Mouse (Mus musculus) embryo, embryonic 11.5 days (tissue): ENCODE results near the gene Pex16.

Experiments
- DNase-seq: peaks from one replicate; pipeline ENCODE4 v3.0.0-alpha.2; 2012; ENCODE audit warnings: low read depth, low spot score

Gene Pex16

DNA sequence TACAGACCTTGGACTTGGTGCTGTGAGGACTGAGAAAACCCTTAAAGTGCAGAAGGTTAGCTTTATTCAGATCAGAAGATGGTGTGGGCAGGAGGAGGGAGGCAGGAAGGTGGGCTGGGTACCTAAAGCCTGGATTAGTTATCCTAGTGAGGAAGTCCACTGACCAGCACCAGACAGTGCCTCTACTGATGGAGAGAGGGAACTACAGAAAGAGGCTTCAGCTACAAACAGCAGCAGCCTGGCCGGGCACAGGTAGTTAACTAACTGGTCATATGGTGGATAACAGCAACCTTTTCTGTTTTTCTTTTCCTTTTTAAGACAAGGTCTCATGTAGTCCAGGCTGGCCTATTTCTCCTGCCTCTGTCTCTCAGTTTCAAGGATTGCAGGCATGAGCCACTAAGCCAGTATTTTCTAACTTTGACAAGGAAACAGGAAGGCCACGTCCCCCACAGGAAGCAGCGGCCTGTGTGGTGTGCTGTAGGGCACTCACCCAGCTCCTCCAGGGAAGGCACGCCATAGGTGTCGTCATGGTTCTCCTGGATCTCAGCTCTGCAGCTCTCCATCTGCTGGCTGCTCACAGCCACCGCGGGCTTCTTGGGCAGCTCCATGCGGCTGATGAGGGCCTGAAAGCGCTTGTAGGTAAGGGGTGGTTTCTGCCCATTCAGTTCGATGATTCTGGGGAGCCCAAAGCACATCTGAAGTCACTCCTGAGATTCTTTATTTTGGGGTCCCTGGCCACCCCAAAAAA, 48.1 kb downstream of the Pex16 start:
- DNase-seq, result no peak

DNA sequence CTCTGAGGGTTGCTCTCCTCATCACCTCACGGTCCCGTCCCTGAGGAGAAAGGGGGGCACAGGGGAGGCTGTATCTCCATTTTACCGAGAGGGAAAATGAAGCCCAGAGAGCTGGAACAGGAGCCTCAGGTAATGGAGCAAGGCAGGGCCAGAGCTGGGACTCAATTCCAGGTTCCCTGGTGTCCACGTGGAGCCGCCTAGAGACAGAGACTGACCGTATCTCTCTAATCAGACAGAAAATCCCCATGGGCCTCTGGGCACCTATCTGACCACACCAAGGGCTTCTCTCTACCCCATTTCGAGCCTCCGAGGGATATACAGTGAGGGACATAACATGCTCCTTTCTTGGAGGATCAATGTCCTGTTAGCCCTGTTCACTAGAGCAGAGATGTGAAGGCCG, 48.7 kb downstream of the Pex16 start:
- no peak for DNase-seq

DNA sequence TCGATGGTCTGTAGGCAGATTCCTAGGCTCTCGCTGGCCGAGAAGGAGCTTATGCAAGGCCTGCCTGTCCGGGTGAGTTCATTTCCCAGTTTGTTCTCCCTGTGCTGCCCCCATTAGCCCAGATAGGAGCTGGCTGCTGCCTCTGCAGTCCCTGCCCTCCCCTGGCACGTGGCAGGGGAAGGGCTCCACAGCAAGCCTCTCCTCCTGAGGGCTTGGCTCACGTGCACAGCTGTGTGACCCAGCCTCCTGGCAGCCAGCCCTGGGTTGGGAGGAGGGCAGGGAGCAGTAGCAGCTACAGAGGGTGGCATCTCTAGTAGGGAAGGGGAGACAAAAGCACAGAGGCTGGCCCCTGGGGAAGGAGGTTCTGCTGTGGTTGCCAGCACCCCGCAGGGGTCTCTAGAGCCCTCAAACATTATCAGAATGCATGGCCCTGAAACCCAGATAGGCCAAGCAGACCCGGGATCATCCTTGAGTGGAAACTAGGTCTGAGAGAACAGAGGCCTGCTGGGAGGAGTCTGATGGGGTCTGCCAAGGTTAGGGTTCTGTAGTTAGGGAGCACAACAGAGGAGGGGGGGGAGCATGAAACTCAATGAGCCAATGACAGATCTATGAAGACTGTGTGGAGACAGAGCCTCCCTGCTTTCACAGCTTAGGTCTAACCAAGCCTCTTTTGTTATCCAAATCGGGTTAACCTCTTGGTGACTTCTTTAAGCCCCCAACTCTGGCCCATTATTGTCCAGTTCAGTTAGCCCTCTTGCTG, 49.4 kb downstream of the Pex16 start:
- DNase-seq, result no peak

GRCm38 (mm10) chr2:92424462-92425308, 50.2 kb downstream of the Pex16 start:
- no peak for DNase-seq

GRCm38 (mm10) chr2:92425366-92425765, 50.9 kb downstream of the Pex16 start:
- no peak for DNase-seq

GRCm38 (mm10) chr2:92426426-92426825, 52.0 kb downstream of the Pex16 start:
- no peak for DNase-seq

DNA sequence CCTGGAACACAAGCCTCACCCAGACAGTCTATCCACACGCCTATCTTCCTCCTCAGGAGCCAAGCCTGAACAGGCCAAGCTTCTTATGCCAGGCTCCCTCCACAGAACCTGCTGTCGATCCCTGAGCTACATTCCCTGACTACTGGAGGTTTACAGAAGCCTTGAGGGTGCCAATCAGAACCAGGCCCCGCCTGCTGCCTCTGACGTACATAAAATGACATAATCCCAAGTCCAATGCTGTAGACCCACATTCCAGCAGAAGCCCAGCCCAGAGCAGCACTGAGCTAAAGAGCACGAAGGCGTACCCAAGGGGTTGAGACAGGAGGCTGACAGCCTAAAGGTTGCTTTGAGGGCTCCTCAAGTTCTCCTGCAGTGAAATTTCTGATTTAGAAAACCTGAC, 53.4 kb downstream of the Pex16 start:
- no peak for DNase-seq

DNA sequence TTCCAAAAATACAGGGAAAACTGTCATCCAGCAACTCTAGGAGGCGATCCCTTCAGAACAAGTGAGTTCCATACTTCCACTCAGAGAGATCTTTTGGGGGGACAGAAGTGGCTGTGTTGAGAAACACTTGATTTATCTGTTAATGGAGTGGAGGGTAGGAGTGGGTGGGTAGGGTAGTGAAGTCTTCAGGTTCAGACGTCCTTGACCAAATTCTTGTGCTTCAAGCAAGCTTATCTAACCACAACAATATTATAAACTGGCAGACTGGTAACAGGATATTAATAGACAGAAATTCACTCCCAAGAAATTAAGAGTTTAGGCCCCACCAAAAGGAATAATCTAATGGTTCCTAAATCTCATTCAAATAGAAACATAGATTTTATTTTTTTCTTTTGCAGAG, 55.6 kb downstream of the Pex16 start:
- no peak for DNase-seq
